In the genomic region with DNA sequence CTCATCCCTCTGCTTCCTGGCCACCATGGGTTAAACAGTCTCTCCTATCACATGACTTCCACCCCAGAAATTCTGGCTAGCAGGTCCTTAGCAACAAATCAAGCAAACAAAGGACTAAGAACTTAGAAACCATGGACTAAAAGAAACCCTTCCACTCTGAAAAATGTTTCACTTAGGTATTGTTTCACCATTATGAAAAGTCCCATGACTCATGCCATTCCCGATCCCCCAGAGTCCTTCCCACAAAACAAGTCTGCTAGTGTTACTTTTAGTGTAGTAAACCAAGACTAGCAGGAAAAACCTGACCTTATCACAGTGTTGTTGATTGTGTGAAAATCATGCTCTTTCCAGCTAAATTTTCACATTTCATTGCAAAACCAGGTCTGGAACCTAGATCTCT, we compare ENCODE assay signal across 24 mouse cellular contexts. TPM values are rescaled to one million over a fixed set of nuclear protein-coding genes. Genes with fewer than 3 reads are reported as not detected.
"Had no signal": no experiment of that assay in that cellular context is flagged by ENCODE, and none has a peak within 500 bp of the region (broad histone marks: within the 10 kb centered on the region; RNA-seq: fewer than 3 reads in every experiment).

No protein-coding gene starts in this region.

- H3K27me3 ChIP-seq: limb, embryonic 12.5 days; limb, embryonic 15.5 days; midbrain, embryonic 12.5 days; midbrain, embryonic 15.5 days; neural tube, embryonic 13.5 days; stomach, embryonic 15.5 days had no signal

- H3K4me3 ChIP-seq: layer of hippocampus, adult 2 months; limb, embryonic 12.5 days; limb, embryonic 15.5 days; midbrain, embryonic 12.5 days; midbrain, embryonic 15.5 days; neural tube, embryonic 13.5 days; stomach, embryonic 15.5 days had no signal

- H3K4me2 ChIP-seq: limb, embryonic 12.5 days; limb, embryonic 15.5 days; liver, embryonic 11.5 days; lung, embryonic 14.5 days; midbrain, embryonic 12.5 days; midbrain, embryonic 15.5 days; neural tube, embryonic 13.5 days; stomach, embryonic 15.5 days had no signal

- H3K36me3 ChIP-seq: limb, embryonic 12.5 days; limb, embryonic 15.5 days; midbrain, embryonic 12.5 days; midbrain, embryonic 15.5 days; neural tube, embryonic 13.5 days; stomach, embryonic 15.5 days had no signal

- DNase-seq: kidney, postnatal 25 days; layer of hippocampus, postnatal 36 days; left cerebral cortex, postnatal 4 days; liver, postnatal 0 days; lung, embryonic 14.5 days; retina, postnatal 1 day; right cerebral cortex, postnatal 25 days; spleen, adult 18-20 months; thymus, postnatal 25 days had no signal

- H3K4me1 ChIP-seq: limb, embryonic 12.5 days; limb, embryonic 15.5 days; midbrain, embryonic 12.5 days; midbrain, embryonic 15.5 days; neural tube, embryonic 13.5 days; stomach, embryonic 15.5 days had no signal

- H3K27ac ChIP-seq: kidney, postnatal 0 days; layer of hippocampus, adult 2 months; limb, embryonic 12.5 days; limb, embryonic 15.5 days; liver, embryonic 14.5 days; macrophage; midbrain, embryonic 12.5 days; midbrain, embryonic 15.5 days; neural tube, embryonic 13.5 days; stomach, embryonic 15.5 days had no signal

- H3K9ac ChIP-seq: limb, embryonic 12.5 days; limb, embryonic 15.5 days; liver, embryonic 14.5 days; liver, postnatal 0 days; lung, embryonic 14.5 days; midbrain, embryonic 12.5 days; midbrain, embryonic 15.5 days; neural tube, embryonic 13.5 days; stomach, embryonic 15.5 days had no signal

- ATAC-seq: liver, postnatal 0 days; lung, postnatal 0 days; midbrain, embryonic 15.5 days had no signal

RNA-seq across cellular contexts. Expression of a gene that starts 51.0 kb away (rescaled TPM):
- total RNA-seq: layer of hippocampus, adult 2 months; layer of hippocampus, postnatal 10 days; layer of hippocampus, postnatal 36 days; megakaryocyte, adult 5-6 weeks; neutrophil, adult 5-6 weeks had no signal
- polyA plus RNA-seq: macrophage; neural tube, embryonic 13.5 days had no signal
